Mouse (Mus musculus): ENCODE results near the gene Cd36. TPM values are rescaled to one million over a fixed set of nuclear protein-coding genes. Genes with fewer than 3 reads are reported as not detected.

Gene Cd36
- total and polyA plus RNA-seq, 3 experiments = 0.27 to 19.6 TPM; not detected in 1

- DNase-seq (ENCODE audit: low spot score) = no peak
- ATAC-seq (ENCODE audit: extremely low read depth, insufficient number of reproducible peaks, low FRiP score, poor library complexity, severe bottlenecking) = no peak
- peaks cover 35% of the 10 kb centered on the region for H3K4me1 ChIP-seq (ENCODE audit: insufficient read depth, low read depth, low read length)
- H3K27me3 ChIP-seq (ENCODE audit: insufficient read depth, low read length) = no peaks in the 10 kb centered on the region
- no peaks in the 10 kb centered on the region for H3K9me3 ChIP-seq (replicated peaks)
- H3K4me3 ChIP-seq (ENCODE audit: low read depth, low read length) = no peak overlapping the region; the same call in 1 of the 2 replicates
- TF ChIP-seq GATA1 (IDR thresholded peaks at IDR 0.05; ENCODE audit: borderline replicate concordance, low read length) = no peak
- no peaks in the 10 kb centered on the region for H3K36me3 ChIP-seq (replicated peaks)
Observed at GRCm38 (mm10) chr5:17876637-17877036, 12.0 kb downstream of the Cd36 start.

DNA sequence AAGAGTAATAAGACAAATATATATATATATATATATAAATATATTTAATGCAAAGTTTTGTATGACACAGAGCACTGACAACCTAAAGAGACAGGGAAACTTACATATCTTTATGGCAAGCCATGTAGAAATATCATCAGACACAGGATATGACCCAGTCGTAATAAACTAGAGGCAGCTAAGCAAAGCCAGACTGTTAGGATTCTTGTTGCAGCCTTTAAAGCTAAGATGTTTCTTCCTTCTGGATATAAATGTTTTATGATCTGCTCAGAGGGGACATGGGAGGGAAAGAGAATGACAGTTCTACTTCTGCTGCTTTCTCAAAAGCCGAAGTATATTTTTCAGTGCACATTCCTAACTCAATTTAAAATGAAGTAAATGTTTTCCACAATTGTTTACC, 14.3 kb downstream of the Cd36 start:
- ATAC-seq (ENCODE audit: extremely low read depth, insufficient number of reproducible peaks, low FRiP score, poor library complexity, severe bottlenecking) (no peak), DNase-seq (ENCODE audit: low spot score) (no peak)
- no peak for TF ChIP-seq GATA2 (IDR thresholded peaks at IDR 0.05; ENCODE audit: borderline replicate concordance, low read depth, low read length)
- TF ChIP-seq GATA1 (IDR thresholded peaks at IDR 0.05; ENCODE audit: borderline replicate concordance, low read length) = no peak
- no peak for TF ChIP-seq POLR2AphosphoS5 (IDR thresholded peaks at IDR 0.05; ENCODE audit: insufficient replicate concordance, low read depth, low read length)
- no peak for TF ChIP-seq TAL1 (conservative IDR thresholded peaks at IDR 0.05; ENCODE audit: low read depth, low read length)
- Histone ChIP-seq H3K9me3 (replicated peaks) (no peaks in the 10 kb centered on the region), H3K4me1 (ENCODE audit: insufficient read depth, low read depth, low read length) (peaks cover 28% of the 10 kb centered on the region), H3K4me3 (ENCODE audit: low read depth, low read length) (no peak overlapping the region), H3K27me3 (ENCODE audit: insufficient read depth, low read length) (no peaks in the 10 kb centered on the region), H3K36me3 (replicated peaks) (no peaks in the 10 kb centered on the region)

- H3K4me3 ChIP-seq (ENCODE audit: low read depth, low read length) = no peak overlapping the region
- DNase-seq (ENCODE audit: low spot score) = no peak
- no peaks in the 10 kb centered on the region for H3K36me3 ChIP-seq (replicated peaks)
- no peak for ATAC-seq (ENCODE audit: extremely low read depth, insufficient number of reproducible peaks, low FRiP score, poor library complexity, severe bottlenecking)
- H3K4me1 ChIP-seq (ENCODE audit: insufficient read depth, low read depth, low read length) = peaks cover 7% of the 10 kb centered on the region; the same call in 1 of the 2 replicates
- H3K9me3 ChIP-seq (replicated peaks) = no peaks in the 10 kb centered on the region
- H3K27me3 ChIP-seq (ENCODE audit: insufficient read depth, low read length) = no peaks in the 10 kb centered on the region
- TF ChIP-seq TAL1 (conservative IDR thresholded peaks at IDR 0.05; ENCODE audit: low read depth, low read length) (no peak), CTCF (IDR thresholded peaks at IDR 0.05; ENCODE audit: low read depth, low read length) (no peak), GATA2 (IDR thresholded peaks at IDR 0.05; ENCODE audit: borderline replicate concordance, low read depth, low read length) (no peak), GATA1 (IDR thresholded peaks at IDR 0.05; ENCODE audit: borderline replicate concordance, low read length) (no peak), POLR2AphosphoS5 (IDR thresholded peaks at IDR 0.05; ENCODE audit: insufficient replicate concordance, low read depth, low read length) (no peak)
Observed at GRCm38 (mm10) chr5:17865432-17865831, 23.2 kb downstream of the Cd36 start.

GRCm38 (mm10) chr5:17863085-17863484, 25.5 kb downstream of the Cd36 start:
- no peak for TF ChIP-seq GATA2 (IDR thresholded peaks at IDR 0.05; ENCODE audit: borderline replicate concordance, low read depth, low read length)
- TF ChIP-seq CTCF (IDR thresholded peaks at IDR 0.05; ENCODE audit: low read depth, low read length) = no peak
- no peaks in the 10 kb centered on the region for H3K36me3 ChIP-seq (replicated peaks)
- H3K27me3 ChIP-seq (ENCODE audit: insufficient read depth, low read length) = no peaks in the 10 kb centered on the region
- H3K4me3 ChIP-seq (ENCODE audit: low read depth, low read length) = no peak overlapping the region
- H3K9me3 ChIP-seq (replicated peaks) = no peaks in the 10 kb centered on the region
- ATAC-seq (ENCODE audit: extremely low read depth, insufficient number of reproducible peaks, low FRiP score, poor library complexity, severe bottlenecking) (no peak), DNase-seq (ENCODE audit: low spot score) (no peak)
- H3K4me1 ChIP-seq (ENCODE audit: insufficient read depth, low read depth, low read length) = peaks cover 18% of the 10 kb centered on the region

DNA sequence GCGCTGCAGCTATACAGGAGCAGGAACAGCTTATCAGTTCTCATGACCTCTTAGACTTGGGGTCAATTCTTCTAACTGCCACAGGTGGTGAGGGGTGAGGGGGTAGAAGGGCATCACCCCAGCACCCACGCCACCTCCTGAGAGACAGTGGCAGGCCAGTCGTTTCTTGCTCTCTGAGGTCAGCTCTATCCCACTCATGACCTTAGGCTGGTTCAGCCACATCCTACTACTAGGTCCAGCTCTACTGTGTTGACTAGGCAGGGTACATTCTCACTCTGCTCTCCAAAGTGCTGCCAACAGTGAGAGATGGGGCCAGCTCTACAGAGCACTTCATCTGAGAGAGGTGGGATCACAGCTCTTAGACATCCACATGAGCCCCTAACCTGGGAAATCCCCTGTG, 30.2 kb downstream of the Cd36 start:
- TF ChIP-seq POLR2AphosphoS5 (IDR thresholded peaks at IDR 0.05; ENCODE audit: insufficient replicate concordance, low read depth, low read length) = no peak
- TF ChIP-seq TAL1 (conservative IDR thresholded peaks at IDR 0.05; ENCODE audit: low read depth, low read length) = no peak
- TF ChIP-seq GATA1 (IDR thresholded peaks at IDR 0.05; ENCODE audit: borderline replicate concordance, low read length) = no peak
- no peak for TF ChIP-seq GATA2 (IDR thresholded peaks at IDR 0.05; ENCODE audit: borderline replicate concordance, low read depth, low read length)
- TF ChIP-seq CTCF (IDR thresholded peaks at IDR 0.05; ENCODE audit: low read depth, low read length) = no peak
- Histone ChIP-seq H3K9me3 (replicated peaks) (no peaks in the 10 kb centered on the region), H3K36me3 (replicated peaks) (no peaks in the 10 kb centered on the region), H3K4me3 (ENCODE audit: low read depth, low read length) (no peak overlapping the region), H3K4me1 (ENCODE audit: insufficient read depth, low read depth, low read length) (peaks cover 19% of the 10 kb centered on the region), H3K27me3 (ENCODE audit: insufficient read depth, low read length) (no peaks in the 10 kb centered on the region)
- no peak for DNase-seq (ENCODE audit: low spot score)
- no peak for ATAC-seq (ENCODE audit: extremely low read depth, insufficient number of reproducible peaks, low FRiP score, poor library complexity, severe bottlenecking)

DNA sequence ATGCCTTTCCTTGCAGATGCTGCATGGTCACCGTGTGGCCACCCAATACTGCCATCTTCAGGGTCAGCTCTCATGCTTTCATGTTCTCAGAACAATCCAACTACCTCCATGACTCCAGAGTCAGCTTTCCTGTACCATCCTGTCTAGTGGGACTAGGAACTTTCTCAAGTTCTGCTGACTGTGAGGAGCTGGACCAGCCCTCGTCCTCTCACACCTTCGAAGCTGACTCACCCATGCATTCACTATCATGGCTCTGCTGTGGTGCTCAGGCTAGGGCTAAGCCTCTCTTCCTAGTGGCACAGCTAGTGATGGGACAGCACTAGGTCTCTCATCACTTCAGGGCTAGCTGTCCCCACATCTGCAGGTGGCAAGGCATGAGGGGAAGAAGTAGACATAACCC, 30.7 kb downstream of the Cd36 start:
- TF ChIP-seq GATA2 (IDR thresholded peaks at IDR 0.05; ENCODE audit: borderline replicate concordance, low read depth, low read length) = no peak
- TF ChIP-seq CTCF (IDR thresholded peaks at IDR 0.05; ENCODE audit: low read depth, low read length) = no peak
- no peak for TF ChIP-seq TAL1 (conservative IDR thresholded peaks at IDR 0.05; ENCODE audit: low read depth, low read length)

GRCm38 (mm10) chr5:17857262-17857661, 31.3 kb downstream of the Cd36 start:
- no peak for ATAC-seq (ENCODE audit: extremely low read depth, insufficient number of reproducible peaks, low FRiP score, poor library complexity, severe bottlenecking)
- TF ChIP-seq GATA1 (IDR thresholded peaks at IDR 0.05; ENCODE audit: borderline replicate concordance, low read length) (no peak), TAL1 (conservative IDR thresholded peaks at IDR 0.05; ENCODE audit: low read depth, low read length) (no peak), POLR2AphosphoS5 (IDR thresholded peaks at IDR 0.05; ENCODE audit: insufficient replicate concordance, low read depth, low read length) (no peak), GATA2 (IDR thresholded peaks at IDR 0.05; ENCODE audit: borderline replicate concordance, low read depth, low read length) (no peak), CTCF (IDR thresholded peaks at IDR 0.05; ENCODE audit: low read depth, low read length) (no peak)

More for the DNA sequence above, 30.7 kb downstream of the Cd36 start:
- ATAC-seq (ENCODE audit: extremely low read depth, insufficient number of reproducible peaks, low FRiP score, poor library complexity, severe bottlenecking) (no peak), DNase-seq (ENCODE audit: low spot score) (no peak)
- Histone ChIP-seq H3K9me3 (replicated peaks) (no peaks in the 10 kb centered on the region), H3K4me3 (ENCODE audit: low read depth, low read length) (no peak overlapping the region), H3K36me3 (replicated peaks) (no peaks in the 10 kb centered on the region), H3K4me1 (ENCODE audit: insufficient read depth, low read depth, low read length) (peaks cover 19% of the 10 kb centered on the region), H3K27me3 (ENCODE audit: insufficient read depth, low read length) (no peaks in the 10 kb centered on the region)

More at GRCm38 (mm10) chr5:17857262-17857661, 31.3 kb downstream of the Cd36 start:
- Histone ChIP-seq H3K36me3 (replicated peaks) (no peaks in the 10 kb centered on the region), H3K4me1 (ENCODE audit: insufficient read depth, low read depth, low read length) (peaks cover 19% of the 10 kb centered on the region), H3K27me3 (ENCODE audit: insufficient read depth, low read length) (no peaks in the 10 kb centered on the region), H3K9me3 (replicated peaks) (no peaks in the 10 kb centered on the region), H3K4me3 (ENCODE audit: low read depth, low read length) (no peak overlapping the region)
- DNase-seq (ENCODE audit: low spot score) = no peak
